Mouse (Mus musculus) heart, adult 2 months (tissue): Measurements from ENCODE around the gene Bach2. TPM values are rescaled to one million over a fixed set of nuclear protein-coding genes. Genes with fewer than 3 reads are reported as not detected.

Source experiments
- DNase-seq, 2 experiments: peaks; one replicate each; pipeline ENCODE4 v3.0.0; 2021
- H3K27ac ChIP-seq: fragments of 200-600 bp; 2 replicates; pipeline ENCODE4 v1.8.1; 2022
- H3K27me3 ChIP-seq: fragments of 200-500 bp; 2 replicates; pipeline ENCODE4 v1.6.1; 2012; ENCODE audit warnings: mild to moderate bottlenecking, low read length, inconsistent platforms, mixed read lengths; ENCODE audit not compliant: control insufficient read depth, insufficient read depth
- H3K36me3 ChIP-seq: fragments of 200-500 bp; 2 replicates; pipeline ENCODE4 v1.6.1; 2012; ENCODE audit warnings: low read length, inconsistent platforms; ENCODE audit not compliant: control insufficient read depth, insufficient read depth
- H3K4me1 ChIP-seq: fragments of 200-500 bp; 2 replicates; pipeline ENCODE4 v1.6.1; 2011; ENCODE audit warnings: low read length; ENCODE audit not compliant: control insufficient read depth, insufficient read depth
- H3K4me3 ChIP-seq: fragments of 200-600 bp; 2 replicates; pipeline ENCODE4 v1.8.1; 2022
- H3K79me2 ChIP-seq: fragments of 200-500 bp; replicated peaks from 2 replicates; pipeline ENCODE4 v1.6.1; 2012; ENCODE audit warnings: mild to moderate bottlenecking, inconsistent platforms, low read length, moderate library complexity, mixed read lengths; ENCODE audit not compliant: control insufficient read depth, insufficient read depth
- H3K9ac ChIP-seq: fragments of 200-500 bp; 2 replicates; pipeline ENCODE4 v1.6.1; 2012; ENCODE audit warnings: low read depth, mild to moderate bottlenecking, control low read depth, inconsistent platforms, low read length, mixed read lengths
- CTCF ChIP-seq: fragments of 200-600 bp; IDR thresholded peaks from 2 replicates; pipeline ENCODE4 v1.8.1; 2022; ENCODE audit warnings: antibody characterized with exemption, mild to moderate bottlenecking, moderate library complexity
- EP300 ChIP-seq: fragments of 200-500 bp; IDR thresholded peaks from 2 replicates; pipeline ENCODE4 v1.6.1; 2011; ENCODE audit warnings: low read depth, low read length, control low read depth; ENCODE audit not compliant: insufficient read depth
- POLR2A ChIP-seq: fragments of 200-500 bp; IDR thresholded peaks from 2 replicates; pipeline ENCODE4 v1.6.1; 2011; ENCODE audit warnings: mild to moderate bottlenecking, low read depth, low read length, control low read depth; ENCODE audit not compliant: insufficient read depth
- WGBS: fragments of 180-500 bp; shearing (Covaris S2); methylation state at CpG from one replicate; pipeline ENCODE4 v1.1.7; 2018; 5-methylcytosine and 5-hydroxymethylcytosine counted together
- intact Hi-C: fragments of 180-260 bp; cut with DNase I; formaldehyde crosslinking; loops from one replicate; pipeline ENCODE4 v1.15.1; 2025
- polyA plus RNA-seq: library from polyadenylated mRNA; depleted of rRNA; stranded (reverse); fragments of >200 nt; gene quantifications from 2 replicates; pipeline ENCODE4 v1.2.3, GENCODE M21; 2012
- total RNA-seq, 2 experiments: library from RNA; stranded (reverse); gene quantifications; 2 replicates each; pipeline ENCODE4 v1.2.3; 2021

Bach2 gene
- total and polyA plus RNA-seq, 3 experiments = 2.4 to 4.2 (median 3.9) TPM

DNA sequence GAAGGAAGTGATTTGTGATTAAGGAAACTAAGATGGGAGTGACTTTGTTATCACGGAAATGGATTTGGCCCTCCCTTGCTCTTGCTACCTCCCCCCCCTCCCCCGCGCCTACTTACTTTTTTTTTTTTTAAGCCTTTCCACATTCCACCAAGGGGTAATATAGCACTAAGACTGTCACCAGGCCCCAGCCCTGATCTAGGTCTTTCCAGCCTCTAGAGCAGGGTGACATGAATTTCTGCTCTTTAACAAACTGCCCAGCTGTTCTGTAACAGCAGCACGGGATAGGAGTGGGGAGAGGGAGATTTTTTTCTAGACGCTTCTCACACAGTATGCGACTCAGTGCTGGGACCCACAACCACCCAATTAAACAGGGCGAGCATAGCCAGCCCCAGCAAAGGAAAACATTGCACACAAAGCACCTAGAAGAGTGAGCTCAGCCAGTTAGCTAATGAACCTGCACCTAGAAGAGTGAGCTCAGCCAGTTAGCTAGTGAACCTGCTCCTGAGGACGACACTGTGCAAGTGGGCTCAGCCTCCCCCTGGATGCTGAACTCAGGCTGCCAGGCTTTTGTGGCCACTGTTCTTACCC, 10.5 kb upstream of the Bach2 start:
- Histone ChIP-seq H3K27ac (no peak overlapping the region), H3K27me3 (no peaks in the 10 kb centered on the region), H3K9ac (no peak overlapping the region), H3K36me3 (no peaks in the 10 kb centered on the region), H3K4me3 (no peak overlapping the region), H3K79me2 (no peaks in the 10 kb centered on the region), H3K4me1 (peaks cover 2% of the 10 kb centered on the region)
- intact Hi-C loops = no loop called here
- TF ChIP-seq CTCF (no peak), POLR2A (no peak), EP300 (no peak)
- DNase-seq = no peak
- WGBS = 58% methylated on average over 8 of the region's 8 CpGs

DNA sequence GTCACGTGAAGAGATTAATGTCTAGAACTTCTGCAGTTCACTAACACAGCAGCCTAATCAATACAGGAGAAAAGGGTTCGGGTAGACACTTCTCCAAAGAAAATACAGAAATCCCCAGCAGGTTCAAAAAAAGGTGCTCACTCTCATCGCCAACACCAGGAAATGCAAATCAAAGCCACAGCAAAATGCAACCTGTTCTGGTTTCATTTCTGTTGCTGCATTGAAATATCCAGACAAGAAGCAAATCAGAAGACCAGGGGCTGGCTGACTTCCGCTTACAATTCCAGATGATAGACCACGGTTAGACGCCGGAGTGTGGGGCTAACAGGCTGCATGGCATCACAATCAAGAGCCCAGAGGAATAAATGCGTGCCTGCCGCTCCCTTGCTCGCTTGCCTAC, 9.3 kb upstream of the Bach2 start:
- H3K36me3 ChIP-seq = no peaks in the 10 kb centered on the region
- WGBS = 83% methylated on average over 10 of the region's 10 CpGs
- no peaks in the 10 kb centered on the region for H3K27me3 ChIP-seq
- no peak overlapping the region for H3K4me3 ChIP-seq
- no peaks in the 10 kb centered on the region for H3K79me2 ChIP-seq
- no peak overlapping the region for H3K9ac ChIP-seq
- H3K27ac ChIP-seq = no peak overlapping the region
- intact Hi-C loops = no loop called here
- TF ChIP-seq CTCF (no peak), EP300 (no peak), POLR2A (no peak)
- peaks cover 2% of the 10 kb centered on the region for H3K4me1 ChIP-seq
- no peak for DNase-seq

DNA sequence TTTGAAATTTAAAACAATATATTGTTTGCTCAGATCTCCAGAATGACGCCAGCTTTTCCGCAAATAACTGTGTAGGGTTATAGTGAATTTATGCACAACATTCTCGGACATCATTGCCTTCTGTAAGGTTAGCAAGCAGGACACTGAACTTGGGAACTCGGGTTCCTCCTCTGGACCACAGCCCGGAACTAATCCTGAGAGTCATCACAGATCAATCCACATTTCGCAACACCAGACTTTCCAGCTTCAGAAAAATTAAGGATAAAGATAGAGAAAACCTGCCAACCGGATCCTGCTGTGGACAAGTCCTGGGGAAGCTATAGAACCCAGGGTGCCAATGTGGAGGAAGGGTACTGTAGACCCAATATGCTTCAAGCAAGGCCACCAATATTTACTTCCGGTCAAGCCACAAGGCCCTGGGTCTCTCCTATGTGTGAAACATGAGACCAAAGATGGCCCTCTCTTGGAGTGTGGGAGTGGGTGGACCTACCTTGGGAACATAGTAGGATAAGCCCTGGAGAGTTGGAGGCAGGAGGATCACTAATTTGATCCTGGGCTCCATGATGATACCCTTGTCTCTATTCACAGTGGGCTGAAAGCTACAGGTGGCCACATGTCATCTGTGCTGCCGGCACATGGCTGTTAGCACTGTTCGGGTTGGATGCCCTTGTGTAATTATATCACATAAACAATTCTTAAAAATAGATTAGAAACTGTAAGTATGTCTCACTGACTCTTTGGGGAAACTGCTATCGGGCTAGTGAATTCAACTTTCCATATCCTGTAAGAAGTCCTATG, 7.1 kb upstream of the Bach2 start:
- Histone ChIP-seq H3K27me3 (no peaks in the 10 kb centered on the region), H3K36me3 (no peaks in the 10 kb centered on the region), H3K9ac (no peak overlapping the region), H3K27ac (no peak overlapping the region), H3K79me2 (no peaks in the 10 kb centered on the region), H3K4me3 (no peak overlapping the region), H3K4me1 (peaks cover 2% of the 10 kb centered on the region)
- intact Hi-C loops = no loop called here
- TF ChIP-seq POLR2A = no peak
- DNase-seq = no peak
- WGBS = 89% methylated on average over 11 of the region's 11 CpGs

DNA sequence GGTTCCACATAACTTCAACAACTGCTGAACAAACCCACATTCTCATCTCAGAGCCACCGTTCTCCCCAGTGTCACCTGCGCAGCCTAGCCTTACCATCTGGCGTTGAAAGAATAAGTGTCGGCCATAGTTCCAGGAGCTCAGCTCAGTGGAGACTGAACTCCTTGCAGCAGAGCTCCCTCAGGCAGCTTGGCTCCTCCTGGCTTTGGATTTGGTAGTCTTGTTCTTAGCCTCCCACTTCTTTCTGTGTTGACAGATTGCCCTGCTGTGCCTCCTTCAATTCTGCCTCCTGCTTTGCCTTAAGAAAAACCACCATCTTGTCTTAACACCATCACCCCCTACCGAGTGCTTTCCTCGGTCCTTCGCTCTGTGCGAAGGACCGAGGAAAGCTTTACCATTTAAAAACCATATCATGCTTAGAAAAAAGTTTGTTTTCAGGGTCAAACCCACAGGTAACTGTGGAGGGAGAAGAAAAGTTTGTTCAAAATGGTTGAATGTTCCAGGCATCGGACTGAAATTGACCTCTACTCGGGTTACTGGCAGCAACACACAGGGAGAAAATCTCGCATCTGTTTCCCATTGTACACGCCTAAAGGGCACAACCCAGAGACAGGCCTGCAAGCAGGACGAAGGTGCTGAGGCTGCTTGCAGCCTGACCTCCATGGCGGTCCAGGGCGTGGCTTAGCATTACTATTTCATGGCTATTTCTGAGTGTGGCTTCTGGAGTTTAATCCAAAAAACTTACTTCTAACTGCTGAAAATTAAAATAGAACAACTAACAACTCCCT, 2.5 kb upstream of the Bach2 start:
- TF ChIP-seq CTCF (no peak), EP300 (no peak), POLR2A (no peak)
- H3K79me2 ChIP-seq = no peaks in the 10 kb centered on the region
- intact Hi-C loops = loop anchor here (5.0 kb wide), 2 partner anchors 34 to 54 kb away; no protein-coding TSS in a partner anchor
- H3K27ac ChIP-seq = no peak overlapping the region
- no peak for DNase-seq
- no peak overlapping the region for H3K9ac ChIP-seq
- H3K27me3 ChIP-seq = no peaks in the 10 kb centered on the region
- peaks cover 2% of the 10 kb centered on the region; the same call in 1 of the 2 replicates for H3K4me1 ChIP-seq
- H3K4me3 ChIP-seq = no peak overlapping the region
- H3K36me3 ChIP-seq = no peaks in the 10 kb centered on the region
- WGBS = 84% methylated on average over 16 of the region's 16 CpGs

DNA sequence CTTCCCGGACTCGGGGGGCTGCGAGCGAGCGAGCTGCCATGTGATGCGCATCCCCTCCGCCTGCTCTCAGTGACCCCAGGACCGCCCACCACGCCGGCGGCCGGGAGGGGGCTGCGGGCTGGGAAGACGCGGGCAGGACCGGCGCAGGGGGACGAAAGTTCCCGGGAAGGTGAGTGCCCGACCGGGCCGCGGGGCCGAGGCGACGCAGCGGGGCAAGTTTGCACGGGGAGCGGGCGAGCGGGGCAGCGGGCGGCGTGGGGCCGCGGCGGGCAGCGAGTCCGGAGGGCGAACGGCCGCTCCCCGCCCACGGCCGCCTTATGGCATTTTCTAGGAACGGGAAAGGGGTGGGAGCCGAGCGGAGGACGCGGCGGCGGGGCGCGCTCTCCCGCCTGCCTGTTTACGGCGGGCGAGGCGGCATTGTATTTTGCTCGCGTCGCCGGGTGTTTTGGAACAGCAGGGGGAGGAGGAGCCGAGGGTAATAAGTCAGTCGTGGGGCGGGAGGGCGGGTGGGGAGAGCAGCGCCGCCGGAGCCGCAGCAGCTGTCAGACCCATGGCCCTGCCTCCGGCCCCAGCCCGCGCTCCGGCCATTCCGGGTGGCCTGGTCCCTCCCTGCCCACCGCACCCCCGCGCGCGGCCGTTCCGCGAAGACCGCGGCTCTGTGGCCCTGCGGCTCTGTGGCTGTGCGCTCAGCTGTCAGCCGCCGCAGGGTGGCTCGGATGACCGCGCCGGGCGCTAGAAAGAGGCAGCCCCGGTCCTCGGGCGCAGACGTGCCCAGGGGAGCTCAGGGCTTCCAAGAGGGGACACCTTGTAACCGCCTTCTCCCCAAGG, 531 bp downstream of the Bach2 start:
- intact Hi-C loops = loop anchor here (1.0 to 5.0 kb wide), 5 partner anchors 37 to 334 kb away; no protein-coding TSS in a partner anchor
- H3K27me3 ChIP-seq = no peaks in the 10 kb centered on the region
- WGBS = under 1% methylated on average over 87 of the region's 100 CpGs

More for the DNA sequence above, 531 bp downstream of the Bach2 start:
- Histone ChIP-seq H3K27ac (peak overlapping the region; percentile 95), H3K36me3 (no peaks in the 10 kb centered on the region), H3K4me3 (peak overlapping the region; percentile 72), H3K4me1 (peaks cover 2% of the 10 kb centered on the region; the same call in 1 of the 2 replicates), H3K9ac (peak overlapping the region; percentile 90), H3K79me2 (no peaks in the 10 kb centered on the region)
- peak; percentile 45; the same call in 1 of the 2 replicates for TF ChIP-seq POLR2A
- no peak; the same call in 1 of the 2 replicates for TF ChIP-seq CTCF
- no peak for TF ChIP-seq EP300
- DNase-seq = peak; percentile 85 to 88
